Mouse (Mus musculus): ENCODE measurements around the gene Rgs8.

Gene Rgs8

GRCm38 (mm10) chr1:153673900-153674299 is 21.1 kb downstream of the Rgs8 start:
- DNase-seq (ENCODE audit: low read depth, low spot score) = no peak

- no peak for DNase-seq (ENCODE audit: low read depth, low spot score)
Measured at GRCm38 (mm10) chr1:153675591-153675990, 22.8 kb downstream of the Rgs8 start.

GRCm38 (mm10) chr1:153677635-153678034 is 24.8 kb downstream of the Rgs8 start:
- DNase-seq (ENCODE audit: low read depth, low spot score) = no peak

GRCm38 (mm10) chr1:153679147-153679546 is 26.3 kb downstream of the Rgs8 start:
- DNase-seq (ENCODE audit: low read depth, low spot score) = no peak

GRCm38 (mm10) chr1:153679653-153680052 is 26.8 kb downstream of the Rgs8 start:
- DNase-seq (ENCODE audit: low read depth, low spot score) = no peak

DNA sequence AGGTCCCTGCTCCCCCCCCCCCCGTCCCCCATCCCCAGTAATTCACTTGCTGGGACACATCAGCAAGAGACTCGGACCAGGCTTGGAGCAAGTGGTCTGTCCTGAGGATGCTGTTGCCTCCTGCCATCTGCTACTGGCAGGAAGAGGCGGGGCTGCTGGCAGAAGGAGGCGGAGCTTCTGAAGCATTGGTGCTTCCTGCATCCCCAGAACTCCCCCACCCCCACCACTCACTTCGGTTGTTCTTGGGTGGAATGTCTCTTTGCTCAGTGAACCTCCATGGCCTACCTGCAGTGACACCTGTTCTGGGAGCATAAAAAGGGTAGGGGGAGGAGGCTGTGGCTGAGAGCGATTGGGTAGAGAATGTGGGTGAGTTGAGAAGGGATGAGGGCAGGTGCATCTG is 27.5 kb downstream of the Rgs8 start:
- no peak for DNase-seq (ENCODE audit: low read depth, low spot score)

DNA sequence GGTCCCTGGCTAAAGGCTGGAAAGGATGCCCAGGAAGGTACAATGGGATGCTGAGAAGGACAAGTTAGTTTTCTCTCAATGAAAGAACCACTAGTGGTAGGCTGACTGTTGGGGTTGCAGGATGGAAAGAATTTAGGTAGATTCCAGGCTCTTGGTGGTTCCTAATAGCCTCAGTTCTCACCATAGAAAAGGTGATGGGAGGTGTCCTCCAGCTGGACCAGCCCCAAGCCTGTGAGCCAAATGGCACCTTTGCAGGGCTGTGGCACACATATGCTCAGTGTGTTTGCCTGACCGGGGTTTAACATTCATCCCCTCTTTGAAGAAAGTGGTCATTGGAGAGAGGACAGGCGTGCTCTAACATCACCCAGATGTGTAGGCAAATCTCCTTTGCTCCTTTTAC is 28.2 kb downstream of the Rgs8 start:
- no peak for DNase-seq (ENCODE audit: low read depth, low spot score)

DNA sequence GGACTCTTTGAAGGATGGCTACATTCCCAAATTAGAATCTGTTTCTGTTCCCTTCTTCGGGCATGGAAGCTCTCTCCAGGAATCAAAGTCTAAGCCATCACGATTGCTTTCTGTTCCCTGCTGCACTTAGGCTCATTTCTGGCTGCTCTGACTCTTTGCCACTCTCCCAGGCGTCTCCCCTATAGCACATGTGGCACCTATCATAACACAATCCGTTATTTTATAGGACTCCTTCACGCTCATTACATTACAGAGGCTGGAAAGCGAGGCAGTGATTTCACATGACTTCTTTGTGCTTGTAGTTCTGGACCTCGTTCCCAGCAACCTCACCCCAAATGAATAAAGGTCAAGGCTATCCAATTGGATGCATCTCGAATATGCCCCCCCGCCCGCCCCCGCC is 30.4 kb downstream of the Rgs8 start:
- no peak for DNase-seq (ENCODE audit: low read depth, low spot score)

- peak; percentile 89 for DNase-seq (ENCODE audit: low read depth, low spot score)
Measured at GRCm38 (mm10) chr1:153685630-153686029, 32.8 kb downstream of the Rgs8 start.

DNA sequence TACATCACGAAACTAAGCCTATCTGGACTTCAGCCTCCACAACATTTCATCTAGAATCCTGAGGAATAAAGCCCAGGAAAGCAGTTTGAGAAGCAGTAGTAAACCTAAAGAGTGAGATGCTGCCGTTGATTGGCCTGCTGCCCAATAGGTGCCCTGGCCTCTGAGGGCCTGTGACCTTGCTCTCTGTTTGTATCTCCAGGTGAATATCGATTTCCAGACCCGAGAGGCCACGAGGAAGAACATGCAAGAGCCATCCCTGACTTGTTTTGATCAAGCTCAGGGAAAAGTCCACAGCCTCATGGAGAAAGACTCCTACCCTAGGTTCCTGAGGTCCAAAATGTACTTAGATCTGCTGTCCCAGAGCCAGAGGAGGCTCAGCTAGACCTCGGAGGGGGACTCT is 39.7 kb downstream of the Rgs8 start:
- no peak for DNase-seq (ENCODE audit: low read depth, low spot score)

DNA sequence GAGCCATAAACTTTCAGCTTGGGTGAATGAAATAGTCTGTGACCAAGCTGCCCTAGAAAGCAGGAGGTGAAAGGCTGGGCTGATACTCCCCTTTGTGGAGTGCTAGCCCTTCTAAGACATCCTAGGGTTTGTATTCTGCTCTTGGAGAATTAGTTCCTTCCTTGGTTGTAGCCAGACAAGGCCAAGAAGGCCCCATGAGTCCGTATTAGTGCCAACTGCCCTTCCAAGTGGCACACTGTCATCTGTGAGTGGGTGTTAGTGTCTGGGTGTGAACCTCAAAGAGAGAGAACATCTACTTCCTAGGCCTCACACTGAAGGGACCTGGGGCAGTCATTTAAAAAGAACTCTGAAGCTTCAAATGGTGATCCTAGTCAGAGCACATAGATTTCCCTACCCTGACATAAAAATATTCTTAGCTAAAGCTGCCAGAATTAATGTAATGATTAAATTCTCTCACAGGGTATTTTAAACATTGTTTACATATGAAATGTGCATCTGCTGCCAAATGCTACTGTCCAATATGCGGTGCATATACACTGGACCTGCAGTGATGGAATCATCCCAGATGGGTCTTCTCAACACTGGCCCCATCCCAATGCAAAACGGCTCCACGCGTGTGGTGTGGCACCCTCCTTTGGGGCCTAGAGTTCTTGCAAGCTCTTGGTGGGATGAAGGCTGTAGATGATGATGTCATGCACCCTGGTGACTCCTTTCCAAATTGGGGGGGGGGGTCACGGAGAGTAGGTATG is 41.7 kb downstream of the Rgs8 start:
- no peak for DNase-seq (ENCODE audit: low read depth, low spot score)

- DNase-seq (ENCODE audit: low read depth, low spot score) = no peak
Measured at GRCm38 (mm10) chr1:153695398-153695797, 42.6 kb downstream of the Rgs8 start.

- no peak for DNase-seq (ENCODE audit: low read depth, low spot score)
Measured at GRCm38 (mm10) chr1:153696093-153696492, 43.3 kb downstream of the Rgs8 start.

- peak; percentile 52 for DNase-seq (ENCODE audit: low read depth, low spot score)
Measured at GRCm38 (mm10) chr1:153696541-153696940, 43.7 kb downstream of the Rgs8 start.

GRCm38 (mm10) chr1:153697581-153698251 is 44.9 kb downstream of the Rgs8 start:
- DNase-seq (ENCODE audit: low read depth, low spot score) = peak; percentile 33

GRCm38 (mm10) chr1:153698311-153699084 is 45.7 kb downstream of the Rgs8 start:
- peak; percentile 51 for DNase-seq (ENCODE audit: low read depth, low spot score)

DNA sequence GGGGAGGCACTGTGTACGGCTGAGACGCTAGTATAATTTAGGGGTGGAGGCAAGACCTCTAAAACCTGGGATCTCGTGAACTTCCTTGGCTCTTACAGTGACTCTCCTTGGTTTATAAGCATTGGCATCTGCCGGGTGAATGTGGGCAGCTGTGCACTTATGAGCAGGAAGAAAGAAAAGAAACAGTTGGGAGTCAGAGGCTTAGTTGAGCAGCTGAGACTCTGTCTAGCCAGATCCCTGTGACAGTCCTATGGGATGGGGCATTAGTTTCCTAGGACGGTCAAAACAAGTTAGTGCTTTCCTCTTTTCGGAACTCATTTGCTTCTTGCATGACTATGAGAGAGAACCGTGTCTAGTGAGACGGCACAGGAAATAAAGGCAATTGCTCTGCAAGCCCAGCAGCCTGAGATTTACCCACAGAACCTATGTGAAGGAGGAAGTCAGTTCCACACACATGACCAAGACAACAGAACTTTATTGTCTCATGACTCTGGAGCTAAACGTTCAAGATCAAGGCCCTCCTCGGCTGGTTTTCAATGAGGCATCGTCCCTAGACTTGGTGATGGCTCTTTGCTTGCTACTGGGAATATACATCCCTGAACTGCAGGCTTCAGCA is 47.7 kb downstream of the Rgs8 start:
- no peak for DNase-seq (ENCODE audit: low read depth, low spot score)

DNA sequence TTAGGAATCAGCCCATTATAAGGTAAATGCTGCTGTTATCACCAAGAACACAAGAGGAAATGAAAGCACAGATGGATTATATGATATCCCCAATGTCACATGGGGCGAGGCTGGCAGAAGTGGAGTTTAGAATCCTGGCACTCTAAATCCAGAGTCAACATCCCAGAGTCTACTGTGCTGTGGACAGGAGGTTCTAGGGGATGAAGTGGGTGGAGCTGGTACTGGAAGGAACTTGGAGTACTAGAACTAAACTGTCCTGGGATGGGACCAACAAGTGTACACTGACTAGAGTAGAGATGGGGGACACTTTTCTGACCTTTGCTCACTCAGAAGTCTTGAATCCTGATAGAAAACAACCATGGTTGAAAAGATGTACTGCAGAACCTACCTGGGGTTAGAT is 48.6 kb downstream of the Rgs8 start:
- no peak for DNase-seq (ENCODE audit: low read depth, low spot score)

GRCm38 (mm10) chr1:153702166-153702852 is 49.5 kb downstream of the Rgs8 start:
- no peak for DNase-seq (ENCODE audit: low read depth, low spot score)

DNA sequence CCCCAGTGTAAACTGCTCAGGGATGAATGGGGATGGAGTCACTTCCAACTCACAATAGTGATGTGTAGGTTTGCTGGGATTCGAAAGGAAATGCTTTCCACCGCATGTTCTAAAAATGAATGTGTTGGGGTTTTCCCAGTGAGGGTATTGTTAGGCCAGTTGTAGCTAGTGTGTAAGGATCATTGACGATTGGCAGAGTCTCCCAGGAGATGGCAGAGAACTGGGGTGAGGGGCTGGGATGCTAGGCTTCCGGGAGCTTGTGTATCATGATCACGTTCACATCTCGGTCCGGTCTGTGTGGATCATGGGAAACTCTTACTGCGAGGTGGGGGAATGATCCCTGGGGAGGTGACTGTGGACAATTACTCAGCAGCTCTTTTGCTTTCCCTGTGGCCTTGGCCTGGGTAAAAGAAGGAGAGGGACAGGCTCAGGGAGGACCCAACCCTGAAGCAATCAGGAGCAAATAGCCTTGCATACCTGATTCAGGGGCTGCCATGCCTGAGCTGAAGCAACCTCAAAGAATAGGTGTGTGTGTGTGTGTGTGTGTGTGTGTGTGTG is 50.1 kb downstream of the Rgs8 start:
- DNase-seq (ENCODE audit: low read depth, low spot score) = no peak

- DNase-seq (ENCODE audit: low read depth, low spot score) = no peak
Measured at GRCm38 (mm10) chr1:153703445-153703991, 50.7 kb downstream of the Rgs8 start.

Measured in 3T3-L1 (cell line).